Mouse (Mus musculus) urinary bladder, postnatal 25 days (tissue): ENCODE results near the gene Zfp697.

Experiments
- DNase-seq: peaks from one replicate; pipeline ENCODE4 v3.0.0; 2022; ENCODE audit warnings: low spot score

Zfp697 gene

DNA sequence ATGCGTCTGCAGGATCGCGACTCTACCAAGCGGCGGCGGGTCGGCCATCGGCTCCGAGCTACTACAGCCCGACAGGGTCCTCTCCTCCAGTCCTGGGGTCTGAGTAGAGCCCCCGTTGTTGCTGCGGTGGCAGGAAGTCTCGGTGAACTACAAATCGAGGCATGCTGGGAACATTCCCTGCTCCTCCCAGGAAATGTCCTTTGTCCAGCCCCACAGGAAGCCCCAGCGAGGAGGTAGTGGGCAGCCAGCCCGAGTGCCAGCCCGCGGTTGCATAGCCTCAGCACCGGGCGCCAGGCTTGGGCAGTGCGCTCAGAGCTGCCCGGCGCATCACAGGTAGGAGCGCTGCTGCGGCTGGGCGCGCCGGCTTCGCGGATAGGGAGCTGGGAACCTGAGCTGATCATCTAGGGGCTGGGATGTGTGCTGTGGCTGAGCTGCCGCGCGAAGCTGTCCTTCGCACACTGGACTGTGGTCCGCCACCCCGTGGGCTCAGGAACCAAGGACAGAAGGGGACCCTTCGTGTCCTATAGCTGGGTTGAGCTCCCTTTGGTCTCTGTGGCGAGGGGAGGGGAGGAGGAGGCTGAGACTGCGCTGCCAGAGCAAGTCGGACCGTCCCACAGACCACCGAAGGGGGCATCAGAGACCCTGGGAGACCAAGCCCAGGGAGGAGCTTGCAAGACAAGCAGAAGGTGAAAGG, at the start of gene Zfp697:
Gene Zfp697, plus strand, starts transcription at position 216 of the 694 bp plus-strand sequence.
- peak; percentile 52 for DNase-seq

DNA sequence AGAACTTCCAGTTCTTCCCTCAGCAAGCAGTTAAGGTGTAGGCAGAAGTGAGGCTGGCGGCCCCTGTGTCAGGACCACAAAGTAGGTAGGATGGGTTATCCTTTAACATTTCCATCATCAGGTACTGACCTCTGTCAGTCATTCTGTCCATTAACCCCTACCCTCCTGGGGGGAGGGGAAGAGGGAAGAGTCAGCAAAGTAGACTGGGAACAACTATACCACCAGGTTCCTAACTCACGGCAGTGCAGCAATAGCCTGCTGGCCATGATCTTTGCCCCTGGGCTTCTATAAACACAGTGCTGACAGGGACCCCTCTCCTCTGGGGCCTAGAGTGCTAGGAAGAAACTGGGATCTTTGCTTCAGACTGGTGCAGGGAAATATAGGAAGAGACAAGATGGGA, 48.3 kb upstream of the Zfp697 start:
- DNase-seq: no peak

DNA sequence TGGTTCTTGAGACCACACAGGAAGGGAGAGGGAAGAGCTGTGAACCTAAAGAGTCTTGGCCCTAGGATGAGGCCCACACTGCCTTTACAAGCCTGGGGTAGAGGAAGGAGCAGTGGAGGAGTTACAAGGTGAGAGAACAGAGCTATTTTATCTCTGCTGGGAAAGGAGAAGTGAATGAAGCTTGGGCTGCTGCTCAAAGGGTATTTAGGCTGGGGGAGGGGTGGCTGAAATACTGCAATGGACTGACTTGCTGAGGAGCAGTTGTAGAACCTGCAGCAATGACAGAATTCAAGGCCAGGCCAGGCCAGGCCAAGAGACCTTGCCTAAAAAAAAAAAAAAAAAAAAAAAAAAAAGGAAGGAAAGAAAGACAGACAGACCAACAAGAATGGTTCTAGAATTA, 46.9 kb upstream of the Zfp697 start:
- DNase-seq: no peak

DNA sequence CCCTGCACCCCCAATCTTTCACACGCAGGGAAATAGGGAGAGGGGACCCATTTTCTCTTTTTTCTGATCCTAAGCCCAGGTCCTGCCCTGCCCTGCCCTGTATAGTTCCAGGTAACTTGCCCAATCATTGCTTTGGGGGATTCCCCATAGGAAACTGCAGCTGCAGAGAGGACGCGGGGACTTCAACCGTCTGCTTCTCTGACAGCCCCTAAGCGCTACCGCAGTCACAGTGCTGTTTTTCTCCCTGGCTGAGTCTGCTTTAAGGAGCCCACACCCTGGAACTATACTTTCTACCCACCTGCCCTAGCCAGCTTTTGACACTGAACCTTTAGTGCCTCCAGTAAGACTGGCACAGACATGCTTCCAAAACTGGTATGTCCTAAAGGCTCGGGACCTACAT, 46.4 kb upstream of the Zfp697 start:
- no peak for DNase-seq

DNA sequence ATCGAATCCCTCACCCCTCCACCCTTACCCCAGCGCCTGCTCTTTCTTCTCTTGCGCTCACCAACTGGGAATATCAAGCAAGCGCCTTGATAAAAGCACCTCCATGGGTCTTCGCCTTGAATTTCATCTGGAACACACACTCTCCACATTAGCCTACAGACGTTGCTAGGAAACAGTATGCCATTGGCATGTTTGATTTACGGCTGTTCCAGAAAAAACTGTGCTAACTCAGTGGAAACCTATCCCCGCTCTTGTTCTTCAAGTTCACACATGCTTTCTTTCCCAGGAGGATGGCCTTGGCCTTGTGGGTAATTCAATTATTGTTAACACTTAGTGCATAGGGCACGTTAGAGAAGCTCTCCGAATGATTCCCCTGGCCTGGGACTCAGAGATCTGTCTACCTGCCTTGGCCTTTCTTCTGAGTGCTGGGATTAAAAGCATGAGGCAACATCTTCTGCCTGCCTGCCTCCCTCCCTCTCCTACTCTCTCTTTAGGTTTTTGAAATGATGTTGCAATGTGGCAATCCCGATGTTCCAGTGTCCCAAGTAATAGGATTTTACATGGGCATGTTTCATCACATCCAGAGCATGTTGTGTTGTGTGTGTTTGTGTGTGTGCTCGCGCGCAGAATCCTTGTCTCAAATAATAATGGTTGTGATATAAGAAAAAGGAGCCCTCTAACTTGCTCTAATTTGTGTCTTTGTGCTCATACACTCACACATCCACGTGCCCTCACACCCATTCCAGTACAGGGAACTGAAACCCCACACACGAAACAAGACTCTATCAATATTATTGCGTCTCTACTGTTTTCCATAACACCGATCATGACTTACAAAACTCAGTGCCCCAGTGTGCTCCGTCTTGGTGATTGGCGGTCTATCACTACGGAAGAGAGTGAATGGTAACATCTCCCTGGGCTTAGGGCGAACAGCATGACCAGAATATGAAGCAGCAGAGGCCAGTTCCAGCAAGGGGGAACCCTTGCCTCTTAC, 45.3 kb upstream of the Zfp697 start:
- DNase-seq: no peak

DNA sequence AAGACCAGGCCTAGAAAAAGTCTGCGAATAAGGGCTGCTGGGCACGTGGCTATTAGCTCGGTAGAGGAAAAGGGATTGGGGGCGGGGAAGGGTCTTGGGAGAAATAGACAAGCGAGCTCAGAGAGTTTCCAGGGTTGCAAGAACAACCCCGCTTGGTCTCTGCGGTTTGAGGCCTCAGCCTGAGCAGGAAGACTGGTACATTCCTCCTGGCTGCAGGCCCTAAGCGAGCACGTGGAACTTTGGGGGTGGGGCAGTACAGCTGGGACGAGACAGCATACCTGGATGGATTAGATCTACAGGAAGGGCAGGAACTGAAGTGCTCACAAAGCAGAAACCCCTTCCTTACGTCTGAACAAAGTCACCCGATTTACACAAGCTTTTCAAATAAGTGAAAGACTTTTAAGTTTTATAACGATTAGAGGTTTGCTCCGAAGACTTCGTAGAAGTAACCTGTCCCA, 43.6 kb upstream of the Zfp697 start:
- peak; percentile 60 for DNase-seq

DNA sequence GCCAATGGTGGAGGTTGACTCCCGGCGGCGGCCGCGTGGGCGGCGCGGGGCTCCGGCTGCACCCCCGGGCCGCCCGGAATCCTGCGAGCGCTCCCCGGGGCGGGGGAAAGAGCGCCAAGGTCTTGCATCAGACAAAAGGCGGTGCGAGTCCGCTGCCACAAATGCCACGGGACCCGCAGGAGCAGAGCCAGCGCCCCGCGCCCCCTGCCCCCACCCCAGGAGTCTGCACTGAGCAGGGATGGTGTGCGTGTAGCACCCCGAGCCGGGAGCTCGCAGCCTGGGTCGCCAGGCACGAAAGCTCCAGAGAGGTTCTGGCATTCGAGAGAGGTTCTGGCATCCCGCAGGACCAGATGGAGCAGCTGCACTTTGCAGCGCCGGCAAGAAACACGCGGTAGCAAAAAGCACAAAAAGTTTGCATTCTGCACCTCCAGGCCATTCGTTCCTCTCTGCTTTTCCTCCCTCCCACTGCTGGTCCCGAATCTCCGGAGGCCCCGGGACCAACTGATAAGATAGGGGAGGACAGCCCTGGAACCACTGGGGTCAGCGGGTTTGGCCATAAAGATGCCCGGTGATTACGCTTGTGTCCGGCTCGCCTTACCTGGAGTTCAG, 43.1 kb upstream of the Zfp697 start:
- peak; percentile 51 for DNase-seq

DNA sequence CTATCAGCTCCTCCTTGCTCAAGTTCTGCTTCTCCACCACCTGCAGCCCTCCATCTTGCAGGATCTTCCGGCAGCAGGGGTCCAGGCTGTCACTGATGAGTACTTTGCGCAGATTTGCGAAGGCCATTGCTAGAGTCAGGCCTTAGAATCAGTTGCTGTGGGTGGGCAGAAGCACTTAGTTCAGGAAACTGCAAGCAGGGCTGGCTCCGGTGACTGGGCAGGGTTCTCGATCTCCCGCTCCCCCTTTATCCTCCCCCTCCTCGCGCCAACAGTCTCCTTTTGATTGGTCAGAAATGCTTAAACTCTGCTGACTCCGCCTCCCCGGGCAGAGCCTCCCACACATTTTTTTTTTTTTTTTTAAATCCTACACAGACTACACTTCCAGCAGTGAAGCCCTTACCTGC, 42.6 kb upstream of the Zfp697 start, which contains the start of gene Phgdh:
Gene Phgdh, minus strand, starts transcription at position 285 of the 404 bp plus-strand sequence.
- DNase-seq: peak; percentile 42

DNA sequence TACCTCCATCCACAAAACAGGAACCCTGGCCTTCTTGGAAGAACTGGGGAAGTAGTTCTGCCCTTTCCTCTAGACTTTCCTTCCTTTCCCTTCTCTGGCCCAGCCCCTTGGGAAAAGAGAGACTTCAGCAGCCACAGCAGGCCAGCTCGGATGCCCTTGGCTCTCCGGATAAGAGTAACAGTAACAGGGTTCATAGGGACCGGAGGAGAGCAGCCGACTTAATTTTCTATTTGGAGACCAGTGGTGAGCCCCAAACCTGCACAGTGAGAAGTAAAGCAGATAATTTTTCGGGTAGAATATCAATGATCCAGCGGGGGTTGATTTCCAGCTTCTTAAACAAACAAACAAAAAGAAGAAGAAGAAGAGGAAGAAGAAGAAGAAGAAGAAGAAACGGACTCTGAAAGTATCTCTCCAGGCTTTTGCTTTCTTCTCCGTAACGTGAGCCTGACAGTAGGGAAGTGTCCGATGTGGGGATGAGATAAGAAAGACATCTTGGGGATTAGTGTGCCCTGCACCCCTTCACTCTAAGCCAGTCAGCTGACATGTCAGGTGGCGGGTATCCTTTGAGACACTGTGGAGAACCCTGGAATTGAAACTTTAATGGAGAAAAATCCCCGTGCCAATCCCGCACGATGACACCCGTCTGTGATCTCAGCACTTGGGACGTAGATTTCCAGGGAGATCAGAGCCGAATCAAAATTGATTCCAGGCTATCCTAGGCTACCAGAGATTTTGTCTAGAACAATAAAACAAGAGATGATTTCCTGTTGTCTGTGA, 41.3 kb upstream of the Zfp697 start:
- DNase-seq: no peak

DNA sequence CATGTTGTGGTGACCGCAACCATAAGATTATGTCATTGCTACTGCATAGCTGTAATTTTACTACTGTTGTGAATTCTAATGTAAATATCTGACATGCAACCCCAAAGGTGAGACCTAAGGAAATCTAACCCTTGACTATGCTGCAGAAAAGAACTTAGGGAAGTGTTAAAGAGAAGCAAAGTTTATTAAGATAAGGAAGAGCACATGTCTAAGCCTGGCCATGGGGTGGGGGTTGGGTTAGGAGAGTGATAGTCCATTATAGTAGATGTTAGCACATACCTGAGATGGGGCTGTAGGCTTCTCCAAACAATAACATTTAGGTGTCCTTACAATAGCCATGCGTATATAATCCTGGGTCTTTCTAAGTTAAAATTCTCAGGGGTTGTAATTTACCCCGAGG, 39.0 kb upstream of the Zfp697 start:
- DNase-seq: no peak

DNA sequence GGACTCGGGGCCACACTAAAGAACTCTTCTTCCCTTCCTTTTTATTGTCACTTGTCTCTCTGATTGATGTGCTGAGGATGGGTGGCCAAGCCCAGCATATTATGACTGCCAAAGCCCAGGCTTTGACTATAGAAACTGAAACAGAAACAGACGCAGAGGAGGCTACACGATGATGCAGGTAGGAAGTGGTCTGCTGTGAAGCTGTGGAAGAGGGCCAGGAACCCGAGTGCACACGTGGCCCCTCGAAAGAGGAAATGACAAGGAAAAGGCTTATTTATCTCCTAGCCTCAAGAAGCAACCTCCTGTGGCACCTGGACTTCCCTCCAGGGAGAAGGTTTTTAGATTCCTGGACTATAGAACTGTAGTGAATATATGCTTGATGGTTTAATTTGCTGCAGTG, 34.2 kb upstream of the Zfp697 start:
- no peak for DNase-seq

DNA sequence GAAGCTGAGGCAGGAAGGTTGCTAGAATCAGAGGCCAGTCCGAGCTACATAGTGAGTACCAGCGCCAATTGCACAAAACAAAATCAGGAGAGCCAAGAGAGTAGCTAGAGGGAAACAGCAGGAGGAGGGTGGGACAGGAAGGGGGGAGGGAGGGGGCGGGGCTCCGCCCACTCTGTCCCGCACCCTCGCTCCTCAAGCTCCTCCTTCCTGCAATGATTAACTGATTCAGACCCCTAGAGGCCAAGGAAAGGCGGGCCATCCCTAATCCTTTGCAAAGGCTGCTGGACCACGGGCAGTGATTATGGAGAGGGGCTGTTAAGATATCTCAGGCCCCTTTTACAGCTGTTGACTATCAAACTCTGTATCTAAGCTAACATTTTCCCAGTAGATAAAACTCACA, 33.6 kb upstream of the Zfp697 start:
- no peak for DNase-seq

DNA sequence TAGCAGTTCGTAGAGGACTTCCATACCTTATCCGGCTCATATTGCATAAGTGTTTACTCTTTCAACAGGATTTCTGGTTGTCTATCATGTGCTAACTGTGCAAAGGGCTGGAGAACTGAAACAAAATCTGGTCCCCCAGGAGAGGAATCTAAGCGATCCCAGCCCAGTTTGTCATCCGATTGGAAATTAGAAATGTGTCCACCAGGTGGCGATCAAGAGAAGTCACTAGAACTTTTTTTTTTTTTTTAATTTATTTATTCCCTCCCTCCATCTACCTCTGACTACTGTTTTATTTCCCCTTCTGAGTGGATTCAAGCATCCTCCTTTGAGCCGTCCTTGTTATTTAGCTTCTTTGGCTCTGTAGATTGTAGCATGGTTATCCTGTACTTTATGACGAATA, 28.4 kb upstream of the Zfp697 start:
- peak; percentile 69 for DNase-seq

DNA sequence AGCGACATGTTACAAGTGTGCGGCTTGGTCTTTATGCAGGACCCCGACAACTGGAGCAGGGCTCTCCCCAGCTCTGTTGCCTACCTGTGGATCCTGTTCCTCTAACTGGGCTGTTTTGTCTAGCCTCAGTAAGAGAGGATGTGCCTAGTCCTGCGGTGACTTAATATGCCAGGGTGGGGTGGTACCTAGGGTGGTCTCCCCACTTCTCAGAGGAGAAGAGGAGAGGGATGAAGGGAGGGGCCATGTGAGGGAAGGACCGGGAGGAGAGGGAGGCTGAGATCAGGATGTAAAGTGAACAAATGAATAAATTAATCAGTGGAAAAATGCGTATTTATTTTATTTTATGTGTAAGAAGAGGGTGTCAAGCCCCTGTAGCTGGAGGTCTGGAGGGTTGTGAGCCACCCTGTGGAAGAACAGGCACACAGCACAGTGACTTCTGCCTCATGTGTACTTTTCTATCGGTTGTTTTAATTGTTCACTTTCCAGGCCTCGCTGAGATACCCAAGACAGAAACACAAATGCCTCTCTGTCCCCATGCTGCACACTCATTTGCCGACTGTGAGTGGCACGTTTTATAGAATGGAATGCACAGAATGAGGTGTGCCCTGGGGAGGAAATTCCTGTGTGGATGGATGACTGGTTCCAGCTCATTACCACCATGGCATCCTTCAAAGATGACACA, 26.8 kb upstream of the Zfp697 start:
- DNase-seq: no peak

DNA sequence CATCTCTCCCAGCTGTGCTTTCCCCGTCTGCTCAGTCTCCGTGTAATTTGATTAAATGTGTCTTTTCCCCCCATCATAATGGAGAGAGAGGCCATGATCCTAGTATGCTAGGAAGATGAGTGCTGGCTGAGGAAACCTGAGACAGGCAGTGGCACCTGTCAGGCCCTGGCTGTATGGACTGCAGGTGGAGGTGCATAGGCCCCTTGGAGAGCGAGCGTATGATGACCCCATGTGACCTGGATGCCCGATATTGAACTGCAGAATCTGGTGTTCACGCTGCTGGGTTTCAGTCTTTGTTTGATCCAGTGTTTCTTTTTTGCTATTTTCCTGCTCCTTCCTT, 26.3 kb upstream of the Zfp697 start:
- DNase-seq: no peak

DNA sequence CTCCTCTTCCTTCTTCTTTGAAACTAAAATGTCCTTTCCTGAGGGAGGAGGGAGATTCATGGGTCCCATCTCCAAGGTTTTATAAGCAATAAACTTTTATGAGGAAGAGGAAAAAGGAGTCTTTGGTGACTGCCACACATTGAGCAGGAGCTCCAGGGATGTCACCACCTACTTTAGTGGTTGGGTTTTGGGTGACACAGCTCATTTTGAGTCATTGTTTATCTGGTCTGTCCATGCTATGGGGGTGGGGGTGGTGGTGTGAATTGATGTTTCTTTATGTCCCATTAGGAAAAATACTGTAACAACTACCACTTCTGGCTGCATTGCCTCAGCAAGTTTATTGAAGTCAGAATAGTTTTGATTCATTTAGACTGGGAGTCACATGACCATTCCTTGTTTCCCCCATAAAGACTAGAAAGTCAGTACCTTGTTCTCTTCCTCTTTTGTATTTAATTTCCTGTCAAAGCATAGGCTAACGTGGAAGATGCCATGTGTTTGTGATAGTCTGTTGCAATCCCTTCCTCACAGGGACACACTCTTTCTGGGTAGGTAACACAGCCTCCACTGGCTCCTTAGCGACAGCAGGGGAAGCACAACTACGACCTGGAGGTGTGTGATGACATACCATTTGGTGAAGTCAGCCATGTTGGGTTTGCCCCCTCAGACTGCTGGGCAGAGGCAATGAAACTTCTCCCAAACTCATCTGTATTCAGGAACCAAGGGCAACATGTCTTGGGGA, 25.5 kb upstream of the Zfp697 start:
- DNase-seq: no peak

DNA sequence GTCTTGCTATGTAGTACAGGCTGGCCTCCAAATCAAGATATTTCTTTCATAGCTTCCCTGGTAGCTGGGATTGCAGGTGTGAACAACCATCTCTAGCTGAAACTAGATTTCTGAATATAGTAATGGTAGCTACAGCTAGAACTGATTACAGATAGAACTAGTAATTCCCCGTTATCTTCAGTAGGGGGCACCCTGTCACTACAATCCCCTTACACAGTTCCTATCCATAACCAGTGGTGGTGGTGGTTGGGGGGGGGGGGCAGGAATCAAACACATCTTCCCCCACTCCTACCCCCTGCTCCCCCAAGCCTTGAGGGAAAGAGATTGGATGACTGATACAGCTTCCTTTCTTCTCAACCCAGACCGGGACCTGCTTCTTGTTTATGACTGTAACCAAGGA, 19.5 kb upstream of the Zfp697 start:
- no peak for DNase-seq

DNA sequence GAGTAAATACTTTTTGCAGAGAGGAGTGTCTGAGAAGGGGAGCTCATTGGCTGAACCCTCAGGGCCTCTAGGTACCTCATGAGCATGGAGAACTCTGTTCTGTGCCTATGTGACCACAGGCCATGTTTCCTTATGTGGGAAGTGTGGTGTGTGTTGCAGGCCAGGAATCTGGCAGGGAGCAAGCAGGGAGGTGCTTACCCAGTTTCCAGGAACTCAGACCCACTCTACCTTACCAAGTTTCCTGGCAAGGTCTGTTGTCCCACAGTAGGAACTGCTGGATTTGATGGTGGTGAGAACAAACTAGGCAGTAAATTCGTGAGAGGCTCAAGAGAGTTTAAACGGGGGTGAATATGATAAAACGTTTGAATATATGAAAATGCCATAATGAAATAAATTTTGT, 16.2 kb upstream of the Zfp697 start:
- no peak for DNase-seq

DNA sequence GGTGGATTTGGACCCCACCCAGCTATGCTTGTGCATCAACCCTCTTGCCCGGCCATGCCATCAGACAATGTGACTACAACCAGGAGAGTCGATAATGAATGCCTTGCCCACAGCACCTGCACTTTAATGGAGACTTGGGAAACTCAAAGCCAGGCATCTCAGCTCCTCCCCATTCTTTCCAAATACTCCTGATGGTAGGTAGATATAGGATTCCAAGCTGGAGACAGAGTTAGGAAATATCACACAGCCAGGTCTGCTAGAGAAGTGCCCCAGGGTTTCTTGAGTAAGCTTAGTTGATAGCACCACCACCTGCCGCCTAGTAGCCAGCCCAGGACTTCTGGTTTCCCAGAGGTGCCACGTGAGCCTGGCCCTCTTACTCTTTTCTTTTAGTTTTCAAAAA, 15.4 kb upstream of the Zfp697 start:
- no peak for DNase-seq

DNA sequence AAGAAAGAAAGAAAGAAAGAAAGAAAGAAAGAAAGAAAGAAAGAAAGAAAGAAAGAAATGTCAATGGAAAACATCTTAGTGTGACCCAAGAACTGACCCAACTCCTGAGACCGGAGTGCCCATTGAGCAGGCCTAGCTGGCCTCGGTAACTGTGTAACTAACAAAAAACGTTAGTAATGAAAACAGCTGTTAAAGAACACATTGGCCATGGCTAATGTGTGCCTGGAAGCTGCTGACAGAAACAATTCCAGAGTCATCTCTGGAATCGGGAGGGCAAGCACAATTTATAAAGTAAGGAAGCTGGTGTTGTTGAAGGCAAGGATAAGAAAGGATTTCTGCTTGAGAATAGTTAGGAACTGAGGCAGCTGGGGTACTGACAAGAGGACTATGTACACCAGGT, 14.0 kb upstream of the Zfp697 start:
- no peak for DNase-seq

DNA sequence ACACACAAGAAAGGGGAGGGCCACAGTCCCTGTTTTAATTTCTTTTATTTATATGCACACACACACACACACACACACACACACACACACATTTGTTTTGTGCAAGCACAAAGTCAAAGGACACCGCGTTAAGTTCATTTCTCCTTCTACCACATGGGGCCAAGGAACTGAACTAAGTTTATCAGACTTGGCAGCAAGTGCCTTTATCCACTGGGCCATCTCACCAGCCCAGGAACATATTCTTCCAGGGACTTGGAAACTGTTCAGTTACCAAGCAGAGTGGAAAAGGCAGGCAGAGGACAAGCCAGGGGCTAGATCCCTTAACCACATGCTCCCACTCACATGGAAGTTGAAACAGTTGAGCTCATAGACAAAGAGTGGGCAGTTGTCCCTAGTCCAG, 13.5 kb upstream of the Zfp697 start:
- DNase-seq: no peak
